26 mouse cellular contexts compared by ENCODE assay signal in the genomic region with DNA sequence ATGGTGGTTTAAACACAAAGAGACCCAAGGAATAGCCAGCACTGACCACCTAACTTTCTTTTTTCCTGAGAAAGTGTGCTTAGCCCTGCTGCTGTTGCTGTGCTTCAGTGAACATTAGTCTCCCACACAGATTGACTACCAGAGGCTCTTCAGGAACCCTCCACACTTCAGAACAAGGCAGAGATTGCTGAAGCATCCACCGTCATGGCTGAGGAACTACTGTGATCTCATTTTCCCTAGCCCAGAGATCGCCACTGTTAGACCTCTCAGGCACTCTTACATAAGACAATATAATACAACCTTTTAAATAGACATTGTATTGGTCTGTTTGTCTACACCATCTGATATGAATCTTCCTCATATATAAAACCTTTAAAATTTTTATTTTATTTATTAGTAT.
"Had no signal": no experiment of that assay in that cellular context is flagged by ENCODE, and none has a peak within 500 bp of the region (broad histone marks: within the 10 kb centered on the region; RNA-seq: fewer than 3 reads in every experiment).

No protein-coding gene starts in this region.

- H3K9me3 ChIP-seq: heart, embryonic 10.5 days; heart, embryonic 12.5 days; hindbrain, embryonic 10.5 days; hindbrain, embryonic 12.5 days; intestine, embryonic 15.5 days; limb, embryonic 10.5 days; limb, embryonic 12.5 days; liver, embryonic 13.5 days; liver, embryonic 15.5 days had no signal

- DNase-seq: gastrocnemius, adult 2 months; gastrocnemius, postnatal 10 days; gastrocnemius, postnatal 25 days; heart, adult 18-20 months; heart, postnatal 10 days; heart, postnatal 4 days; kidney, adult 2 months; kidney, postnatal 10 days; kidney, postnatal 4 days; liver; liver, embryonic 13.5 days had no signal

- H3K4me2 ChIP-seq: heart, embryonic 12.5 days; hindbrain, embryonic 12.5 days; hindbrain, embryonic 14.5 days; intestine, embryonic 15.5 days; limb, embryonic 12.5 days; liver, embryonic 11.5 days; liver, embryonic 13.5 days; liver, embryonic 15.5 days had no signal

- ATAC-seq: hindbrain, embryonic 16.5 days; inflammation-experienced regulatory T-cells, adult 6 months; intestine, embryonic 15.5 days; intestine, postnatal 0 days had no signal

- H3K4me3 ChIP-seq: gastrocnemius, adult 2 months; heart, embryonic 10.5 days; heart, embryonic 12.5 days; hindbrain, embryonic 10.5 days; hindbrain, embryonic 12.5 days; intestine, embryonic 15.5 days; layer of hippocampus, adult 2 months; left cerebral cortex, adult 2 months; limb, embryonic 10.5 days; limb, embryonic 12.5 days; liver, embryonic 13.5 days; liver, embryonic 15.5 days had no signal

- H3K27me3 ChIP-seq: heart, embryonic 12.5 days; hindbrain, embryonic 12.5 days; intestine, embryonic 15.5 days; limb, embryonic 12.5 days; liver, embryonic 13.5 days; liver, embryonic 15.5 days had no signal

- H3K4me1 ChIP-seq: heart, embryonic 10.5 days; heart, embryonic 12.5 days; hindbrain, embryonic 10.5 days; hindbrain, embryonic 12.5 days; limb, embryonic 12.5 days; liver, embryonic 13.5 days; liver, embryonic 15.5 days had no signal

- H3K36me3 ChIP-seq: heart, embryonic 10.5 days; heart, embryonic 12.5 days; hindbrain, embryonic 10.5 days; hindbrain, embryonic 12.5 days; intestine, embryonic 15.5 days; limb, embryonic 10.5 days; limb, embryonic 12.5 days; liver, embryonic 13.5 days; liver, embryonic 15.5 days had no signal

- H3K27ac ChIP-seq: gastrocnemius, adult 2 months; heart, embryonic 10.5 days; hindbrain, embryonic 10.5 days; hindbrain, embryonic 12.5 days; hindbrain, embryonic 14.5 days; intestine, embryonic 15.5 days; layer of hippocampus, adult 2 months; left cerebral cortex, adult 2 months; limb, embryonic 10.5 days; limb, embryonic 12.5 days; liver, embryonic 13.5 days; liver, embryonic 15.5 days had no signal

- H3K9ac ChIP-seq: heart, embryonic 12.5 days; hindbrain, embryonic 12.5 days; hindbrain, embryonic 14.5 days; intestine, embryonic 15.5 days; limb, embryonic 12.5 days; liver, embryonic 13.5 days; liver, embryonic 15.5 days had no signal
